Mouse (Mus musculus): ENCODE measurements around the gene Nemp2. TPM values are rescaled to one million over a fixed set of nuclear protein-coding genes. Genes with fewer than 3 reads are reported as not detected.
"Not testable (repeated sequence)": the region's sequence is repeated elsewhere in the genome, so short reads cannot be mapped to it uniquely, and the experiment has no call there.

Nemp2 gene
- polyA plus RNA-seq, 1 experiment from 2014 or later = 7.6 TPM

- 81% methylated on average over 7 of the region's 7 CpGs for WGBS
- no peaks in the 10 kb centered on the region for H3K4me1 ChIP-seq (ENCODE audit: control insufficient read depth, insufficient read depth, low read length)
- no peaks in the 10 kb centered on the region for H3K27me3 ChIP-seq (ENCODE audit: control insufficient read depth, insufficient read depth, low read length)
- H3K4me3 ChIP-seq (replicated peaks; ENCODE audit: low read depth, low read length) = no peak overlapping the region
- H3K9ac ChIP-seq (replicated peaks; ENCODE audit: low read length) = no peak overlapping the region
- peaks cover 19% of the 10 kb centered on the region for H3K36me3 ChIP-seq (ENCODE audit: control insufficient read depth, insufficient read depth, low read length)
- ATAC-seq (ENCODE audit: low FRiP score, low TSS enrichment) (no peak), DNase-seq (no peak)
- no peak overlapping the region for H3K27ac ChIP-seq (replicated peaks; ENCODE audit: low read depth, low read length)
- no peaks in the 10 kb centered on the region for H3K9me3 ChIP-seq (ENCODE audit: control insufficient read depth, low read length)
- no peak overlapping the region for H3K4me2 ChIP-seq (ENCODE audit: low read length)
Measured at GRCm38 (mm10) chr1:52663228-52663627, 32.7 kb downstream of the Nemp2 start.

GRCm38 (mm10) chr1:52668743-52669323, 38.3 kb downstream of the Nemp2 start:
- 30% methylated on average over 7 of the region's 7 CpGs for WGBS
- Histone ChIP-seq H3K27me3 (ENCODE audit: control insufficient read depth, insufficient read depth, low read length) (no peaks in the 10 kb centered on the region), H3K27ac (replicated peaks; ENCODE audit: low read depth, low read length) (no peak overlapping the region), H3K9ac (replicated peaks; ENCODE audit: low read length) (no peak overlapping the region), H3K36me3 (ENCODE audit: control insufficient read depth, insufficient read depth, low read length) (no peaks in the 10 kb centered on the region), H3K4me3 (replicated peaks; ENCODE audit: low read depth, low read length) (no peak overlapping the region), H3K9me3 (ENCODE audit: control insufficient read depth, low read length) (no peaks in the 10 kb centered on the region), H3K4me2 (ENCODE audit: low read length) (no peak overlapping the region), H3K4me1 (ENCODE audit: control insufficient read depth, insufficient read depth, low read length) (no peaks in the 10 kb centered on the region)
- peak; percentile 27 for DNase-seq
- ATAC-seq (ENCODE audit: low FRiP score, low TSS enrichment) = no peak; the same call in 1 of the 2 replicates

GRCm38 (mm10) chr1:52669931-52670330, 39.4 kb downstream of the Nemp2 start:
- no peak for ATAC-seq (ENCODE audit: low FRiP score, low TSS enrichment)
- no peaks in the 10 kb centered on the region for H3K27me3 ChIP-seq (ENCODE audit: control insufficient read depth, insufficient read depth, low read length)
- H3K27ac ChIP-seq (replicated peaks; ENCODE audit: low read depth, low read length) = no peak overlapping the region
- H3K4me2 ChIP-seq (ENCODE audit: low read length) = no peak overlapping the region
- no peak for DNase-seq
- WGBS = 82% methylated on average over 1 of the region's 1 CpGs
- H3K9ac ChIP-seq (replicated peaks; ENCODE audit: low read length) = no peak overlapping the region
- no peaks in the 10 kb centered on the region for H3K9me3 ChIP-seq (ENCODE audit: control insufficient read depth, low read length)
- no peak overlapping the region for H3K4me3 ChIP-seq (replicated peaks; ENCODE audit: low read depth, low read length)
- no peaks in the 10 kb centered on the region for H3K36me3 ChIP-seq (ENCODE audit: control insufficient read depth, insufficient read depth, low read length)
- H3K4me1 ChIP-seq (ENCODE audit: control insufficient read depth, insufficient read depth, low read length) = no peaks in the 10 kb centered on the region

GRCm38 (mm10) chr1:52675561-52676551, 45.4 kb downstream of the Nemp2 start:
- Histone ChIP-seq H3K9ac (replicated peaks; ENCODE audit: low read length) (no peak overlapping the region), H3K4me2 (ENCODE audit: low read length) (no peak overlapping the region), H3K9me3 (ENCODE audit: control insufficient read depth, low read length) (no peaks in the 10 kb centered on the region), H3K27me3 (ENCODE audit: control insufficient read depth, insufficient read depth, low read length) (no peaks in the 10 kb centered on the region), H3K4me1 (ENCODE audit: control insufficient read depth, insufficient read depth, low read length) (no peaks in the 10 kb centered on the region), H3K27ac (replicated peaks; ENCODE audit: low read depth, low read length) (no peak overlapping the region), H3K36me3 (ENCODE audit: control insufficient read depth, insufficient read depth, low read length) (no peaks in the 10 kb centered on the region), H3K4me3 (replicated peaks; ENCODE audit: low read depth, low read length) (no peak overlapping the region)
- ATAC-seq (ENCODE audit: low FRiP score, low TSS enrichment) (0 out of 2 replicates have a peak, but pooled peaks have one; percentile 28), DNase-seq (no peak)
- 76% methylated on average over 7 of the region's 7 CpGs for WGBS

- no peaks in the 10 kb centered on the region for H3K9me3 ChIP-seq (ENCODE audit: control insufficient read depth, low read length)
- no peaks in the 10 kb centered on the region for H3K27me3 ChIP-seq (ENCODE audit: control insufficient read depth, insufficient read depth, low read length)
- H3K4me1 ChIP-seq (ENCODE audit: control insufficient read depth, insufficient read depth, low read length) = no peaks in the 10 kb centered on the region
- ATAC-seq (ENCODE audit: low FRiP score, low TSS enrichment) (no peak), DNase-seq (peak; percentile 60)
- no peak overlapping the region for H3K27ac ChIP-seq (replicated peaks; ENCODE audit: low read depth, low read length)
- H3K9ac ChIP-seq (replicated peaks; ENCODE audit: low read length) = no peak overlapping the region
- no peak overlapping the region for H3K4me2 ChIP-seq (ENCODE audit: low read length)
- H3K4me3 ChIP-seq (replicated peaks; ENCODE audit: low read depth, low read length) = no peak overlapping the region
- H3K36me3 ChIP-seq (ENCODE audit: control insufficient read depth, insufficient read depth, low read length) = no peaks in the 10 kb centered on the region
- whole genome bisulfite sequencing = 67% methylated on average over 3 of the region's 3 CpGs
Measured at GRCm38 (mm10) chr1:52676621-52677020, 46.1 kb downstream of the Nemp2 start.

GRCm38 (mm10) chr1:52683550-52683949, 53.0 kb downstream of the Nemp2 start:
- WGBS = 76% methylated on average over 4 of the region's 4 CpGs
- H3K9ac ChIP-seq (replicated peaks; ENCODE audit: low read length) = no peak overlapping the region
- ATAC-seq (ENCODE audit: low FRiP score, low TSS enrichment) = no peak

GRCm38 (mm10) chr1:52687636-52688035, 57.1 kb downstream of the Nemp2 start:
- no peak overlapping the region for H3K4me2 ChIP-seq (ENCODE audit: low read length)
- 95% methylated on average over 8 of the region's 8 CpGs for WGBS
- H3K36me3 ChIP-seq (ENCODE audit: control insufficient read depth, insufficient read depth, low read length) = no peaks in the 10 kb centered on the region
- H3K27ac ChIP-seq (replicated peaks; ENCODE audit: low read depth, low read length) = no peak overlapping the region
- DNase-seq (no peak), ATAC-seq (ENCODE audit: low FRiP score, low TSS enrichment) (no peak)
- H3K4me3 ChIP-seq (replicated peaks; ENCODE audit: low read depth, low read length) = no peak overlapping the region
- H3K9me3 ChIP-seq (ENCODE audit: control insufficient read depth, low read length) = no peaks in the 10 kb centered on the region
- no peak overlapping the region for H3K9ac ChIP-seq (replicated peaks; ENCODE audit: low read length)
- no peaks in the 10 kb centered on the region for H3K4me1 ChIP-seq (ENCODE audit: control insufficient read depth, insufficient read depth, low read length)
- no peaks in the 10 kb centered on the region for H3K27me3 ChIP-seq (ENCODE audit: control insufficient read depth, insufficient read depth, low read length)

More at GRCm38 (mm10) chr1:52683550-52683949, 53.0 kb downstream of the Nemp2 start:
- DNase-seq = peak; percentile 9
- Histone ChIP-seq H3K27ac (replicated peaks; ENCODE audit: low read depth, low read length) (no peak overlapping the region), H3K4me3 (replicated peaks; ENCODE audit: low read depth, low read length) (no peak overlapping the region), H3K4me2 (ENCODE audit: low read length) (no peak overlapping the region), H3K4me1 (ENCODE audit: control insufficient read depth, insufficient read depth, low read length) (no peaks in the 10 kb centered on the region), H3K27me3 (ENCODE audit: control insufficient read depth, insufficient read depth, low read length) (no peaks in the 10 kb centered on the region), H3K36me3 (ENCODE audit: control insufficient read depth, insufficient read depth, low read length) (no peaks in the 10 kb centered on the region), H3K9me3 (ENCODE audit: control insufficient read depth, low read length) (no peaks in the 10 kb centered on the region)

- ATAC-seq (ENCODE audit: low FRiP score, low TSS enrichment); H3K4me3 ChIP-seq (replicated peaks; ENCODE audit: low read depth, low read length); H3K27ac ChIP-seq (replicated peaks; ENCODE audit: low read depth, low read length); H3K36me3 ChIP-seq (ENCODE audit: control insufficient read depth, insufficient read depth, low read length); H3K4me1 ChIP-seq (ENCODE audit: control insufficient read depth, insufficient read depth, low read length); H3K27me3 ChIP-seq (ENCODE audit: control insufficient read depth, insufficient read depth, low read length); DNase-seq; H3K4me2 ChIP-seq (ENCODE audit: low read length); H3K9ac ChIP-seq (replicated peaks; ENCODE audit: low read length); H3K9me3 ChIP-seq (ENCODE audit: control insufficient read depth, low read length): not testable (repeated sequence)
- 93% methylated on average over 13 of the region's 13 CpGs for WGBS
Measured at GRCm38 (mm10) chr1:52694456-52694855, 64.0 kb downstream of the Nemp2 start.

Measured in midbrain, embryonic 14.5 days (tissue).